Mouse (Mus musculus) olfactory bulb, adult 2 months (tissue): ENCODE measurements around the gene Acacb.
A peak's percentile ranks its signal among the peaks of the same experiment; 100 is the strongest.

Experiments used
- CTCF ChIP-seq: fragments of 200-500 bp; IDR thresholded peaks from 2 replicates; pipeline ENCODE4 v1.5.1; 2012; ENCODE audit warnings: low read depth, mild to moderate bottlenecking, low read length, moderate library complexity; ENCODE audit not compliant: insufficient read depth
- POLR2A ChIP-seq: fragments of 200-500 bp; IDR thresholded peaks from 2 replicates; pipeline ENCODE4 v1.6.1; 2012; ENCODE audit warnings: mild to moderate bottlenecking, low read depth, low read length, moderate library complexity; ENCODE audit not compliant: insufficient read depth

DNA sequence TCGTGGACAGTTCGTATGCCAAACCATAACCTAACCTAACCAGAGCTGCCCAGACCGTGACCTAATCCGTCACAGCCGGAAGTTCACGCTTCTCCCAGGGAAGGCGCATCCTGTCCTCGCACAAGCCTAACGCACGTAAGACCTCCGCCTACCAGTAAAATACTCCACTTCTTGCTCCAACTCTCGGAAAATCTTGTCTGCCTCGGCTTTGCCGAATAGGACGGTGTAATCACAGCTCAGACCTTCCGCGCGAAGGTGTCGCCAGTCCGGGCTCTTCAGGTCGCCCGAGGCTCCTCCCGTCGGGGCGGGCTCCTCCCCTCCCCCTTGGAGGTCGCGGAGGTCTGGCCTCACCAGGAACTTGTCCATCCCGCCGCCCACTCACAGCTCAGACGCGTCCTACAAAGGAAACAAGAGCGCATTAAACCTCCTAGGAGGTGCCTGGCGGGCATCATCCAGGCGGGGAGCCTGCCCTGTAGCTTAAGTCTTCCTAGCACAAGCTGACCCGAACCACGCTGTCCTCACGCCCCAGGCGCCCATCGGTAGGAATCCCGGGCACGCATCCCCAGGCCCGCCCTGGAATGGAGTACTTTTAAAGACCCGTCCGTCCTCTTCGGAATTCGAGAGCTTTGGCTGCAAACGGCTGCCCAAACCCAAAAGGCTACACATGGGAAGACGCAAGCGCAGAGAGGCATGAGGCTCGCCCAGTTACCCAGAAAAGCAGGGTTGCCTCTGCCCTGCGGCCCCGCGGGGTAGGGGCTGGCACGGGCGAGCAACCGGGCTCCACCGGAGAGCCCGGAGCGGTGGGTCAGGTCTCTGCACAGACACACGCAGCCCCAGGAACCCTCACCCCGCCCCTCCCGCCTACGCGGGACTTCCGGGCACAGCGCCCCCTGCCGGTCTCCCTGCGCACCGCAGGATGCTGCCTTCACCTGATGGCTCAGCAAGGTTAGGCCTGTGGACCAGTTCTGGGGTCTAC, 18.7 kb upstream of the Acacb start, which contains the start of gene Alkbh2:
- TF ChIP-seq CTCF = peak; percentile 99
- TF ChIP-seq POLR2A = peak; percentile 69
